Mouse (Mus musculus) lung, postnatal 0 days (tissue): ENCODE measurements around the gene Setdb1. TPM values are rescaled to one million over a fixed set of nuclear protein-coding genes. Genes with fewer than 3 reads are reported as not detected.

ENCODE experiments used
- ATAC-seq: fragments of 200-750 bp; cut with Nextera tagmentation; 2 replicates; pipeline ENCODE4 v1.8.0; 2017; ENCODE audit warnings: moderate library complexity
- DNase-seq: peaks from one replicate; pipeline ENCODE4 v3.0.0-alpha.2; 2016; ENCODE audit warnings: low spot score
- H3K27ac ChIP-seq: fragments of 300-500 bp; sonication (generic); 2 replicates; pipeline ENCODE4 v1.5.1; 2014; ENCODE audit warnings: antibody characterized with exemption, mild to moderate bottlenecking, low read length, mixed read lengths
- H3K27me3 ChIP-seq: fragments of 300-500 bp; sonication (generic); replicated peaks from 2 replicates; pipeline ENCODE4 v1.6.1; 2014; ENCODE audit warnings: low read length, mixed read lengths; ENCODE audit not compliant: insufficient read depth
- H3K36me3 ChIP-seq: fragments of 300-500 bp; sonication (generic); 2 replicates; pipeline ENCODE4 v1.6.1; 2014; ENCODE audit warnings: low read length, mixed read lengths; ENCODE audit not compliant: insufficient read depth
- H3K4me1 ChIP-seq: fragments of 300-500 bp; sonication (generic); 2 replicates; pipeline ENCODE4 v1.6.1; 2014; ENCODE audit warnings: antibody characterized with exemption, low read depth, low read length, mixed read lengths; ENCODE audit not compliant: insufficient read depth
- H3K4me2 ChIP-seq: fragments of 300-500 bp; sonication (generic); replicated peaks from 2 replicates; pipeline ENCODE4 v1.6.1; 2014; ENCODE audit warnings: low read depth, mild to moderate bottlenecking, low read length, moderate library complexity, mixed read lengths
- H3K4me3 ChIP-seq: fragments of 300-500 bp; sonication (generic); 2 replicates; pipeline ENCODE4 v1.5.1; 2014; ENCODE audit warnings: low read depth, low read length
- H3K9ac ChIP-seq: fragments of 300-500 bp; sonication (generic); replicated peaks from 2 replicates; pipeline ENCODE4 v1.6.1; 2014; ENCODE audit warnings: low read depth, mild to moderate bottlenecking
- H3K9me3 ChIP-seq: fragments of 300-500 bp; sonication (generic); 2 replicates; pipeline ENCODE4 v1.6.1; 2016; ENCODE audit warnings: low read length, mixed read lengths
- CTCF ChIP-seq: IDR thresholded peaks from 2 replicates; pipeline ENCODE4 v1.5.1; 2016; ENCODE audit warnings: antibody characterized with exemption, mild to moderate bottlenecking
- EP300 ChIP-seq: IDR thresholded peaks from 2 replicates; pipeline ENCODE4 v1.6.1; 2016; ENCODE audit warnings: antibody characterized with exemption, mild to moderate bottlenecking, control low read depth
- WGBS: fragments of 180-500 bp; shearing (Covaris S2); extraction: QIAGEN DNeasy Blood & Tissue Kit; methylation state at CpG from one replicate; pipeline ENCODE4 v1.1.7; 2014; 5-methylcytosine and 5-hydroxymethylcytosine counted together
- polyA plus RNA-seq: library from polyadenylated mRNA; unstranded; fragments of >200 nt; fragmentation: Nextera tagmentation; extraction: Ambion mirVana; gene quantifications from 2 replicates; pipeline ENCODE4 v1.2.1, GENCODE M21; 2015

Setdb1 gene
- polyA plus RNA-seq, 1 experiment from 2014 or later = 11.5 TPM

- TF ChIP-seq EP300 (no peak), CTCF (no peak)
These were observed 66.0 kb downstream of the Setdb1 start for GRCm38 (mm10) chr3:95291041-95291440.

DNA sequence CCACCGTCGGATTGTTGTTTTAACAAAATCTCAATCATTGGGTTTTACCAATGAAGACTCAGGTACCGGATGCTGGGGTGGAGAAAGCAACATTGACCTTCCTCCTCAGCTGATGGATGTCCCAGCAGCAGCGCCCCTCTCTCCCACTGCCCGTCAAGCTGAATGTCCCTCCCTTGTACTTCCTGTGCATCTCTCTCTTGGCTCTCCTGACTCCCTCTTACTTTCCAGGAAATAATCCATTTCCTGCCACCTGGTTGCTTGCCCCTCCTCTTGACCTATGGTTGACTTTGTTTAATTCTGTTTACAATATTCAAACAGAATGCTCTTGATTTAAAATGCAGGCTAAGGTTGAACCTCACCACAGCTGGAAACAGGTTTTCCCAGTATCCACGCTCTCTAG is 66.8 kb downstream of the Setdb1 start:
- H3K27ac ChIP-seq = no peak overlapping the region
- peaks cover 13% of the 10 kb centered on the region; the same call in 1 of the 2 replicates for H3K4me1 ChIP-seq
- WGBS = 55% methylated on average over 6 of the region's 6 CpGs
- H3K9ac ChIP-seq = no peak overlapping the region
- H3K27me3 ChIP-seq = no peaks in the 10 kb centered on the region
- H3K4me2 ChIP-seq = no peak overlapping the region
- no peak for DNase-seq
- no peak for ATAC-seq
- H3K9me3 ChIP-seq = no peaks in the 10 kb centered on the region
- H3K36me3 ChIP-seq = peaks cover 36% of the 10 kb centered on the region; the same call in 1 of the 2 replicates
- H3K4me3 ChIP-seq = no peak overlapping the region
- TF ChIP-seq EP300 = no peak
- TF ChIP-seq CTCF = no peak

More at GRCm38 (mm10) chr3:95291041-95291440, 66.0 kb downstream of the Setdb1 start:
- Histone ChIP-seq H3K27me3 (no peaks in the 10 kb centered on the region), H3K27ac (no peak overlapping the region), H3K9me3 (no peaks in the 10 kb centered on the region), H3K9ac (no peak overlapping the region), H3K4me3 (no peak overlapping the region), H3K36me3 (peaks cover 36% of the 10 kb centered on the region; the same call in 1 of the 2 replicates), H3K4me1 (peaks cover 8% of the 10 kb centered on the region; the same call in 1 of the 2 replicates), H3K4me2 (no peak overlapping the region)
- no peak for DNase-seq
- WGBS = 86% methylated on average over 4 of the region's 4 CpGs
- no peak for ATAC-seq

DNA sequence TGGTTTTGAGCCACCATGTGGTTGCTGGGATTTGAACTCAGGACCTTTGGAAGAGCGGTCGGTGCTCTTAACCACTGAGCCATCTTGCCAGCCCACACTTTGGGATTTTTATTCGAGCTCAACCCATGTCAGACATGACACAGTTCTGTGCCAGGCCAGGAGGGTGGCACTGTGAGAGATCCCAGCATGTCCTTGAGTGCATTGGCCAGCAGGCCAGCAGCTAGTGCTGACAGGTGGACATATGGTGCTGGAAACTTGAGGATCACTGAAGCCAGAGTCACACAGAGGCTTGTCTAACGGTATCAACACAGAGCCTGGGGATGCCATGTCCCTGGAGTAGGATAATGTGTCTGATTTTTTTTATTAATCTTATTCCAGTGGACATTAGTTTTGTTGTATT is 67.6 kb downstream of the Setdb1 start:
- Histone ChIP-seq H3K36me3 (peaks cover 30% of the 10 kb centered on the region; the same call in 1 of the 2 replicates), H3K27ac (no peak overlapping the region), H3K4me1 (peaks cover 13% of the 10 kb centered on the region; the same call in 1 of the 2 replicates), H3K27me3 (no peaks in the 10 kb centered on the region), H3K9ac (no peak overlapping the region), H3K9me3 (no peaks in the 10 kb centered on the region), H3K4me2 (no peak overlapping the region), H3K4me3 (no peak overlapping the region)
- 88% methylated on average over 4 of the region's 4 CpGs for WGBS
- no peak for DNase-seq
- no peak for ATAC-seq
- TF ChIP-seq CTCF (no peak), EP300 (no peak)

GRCm38 (mm10) chr3:95287541-95287940 is 69.5 kb downstream of the Setdb1 start:
- 88% methylated on average over 3 of the region's 3 CpGs for WGBS
- no peaks in the 10 kb centered on the region for H3K27me3 ChIP-seq
- no peak overlapping the region for H3K9ac ChIP-seq
- ATAC-seq = no peak
- H3K36me3 ChIP-seq = peaks cover 20% of the 10 kb centered on the region; the same call in 1 of the 2 replicates
- H3K9me3 ChIP-seq = no peaks in the 10 kb centered on the region
- DNase-seq = no peak
- peaks cover 19% of the 10 kb centered on the region; the same call in 1 of the 2 replicates for H3K4me1 ChIP-seq
- H3K4me3 ChIP-seq = no peak overlapping the region
- TF ChIP-seq CTCF (no peak), EP300 (no peak)
- no peak overlapping the region for H3K27ac ChIP-seq
- H3K4me2 ChIP-seq = no peak overlapping the region

DNA sequence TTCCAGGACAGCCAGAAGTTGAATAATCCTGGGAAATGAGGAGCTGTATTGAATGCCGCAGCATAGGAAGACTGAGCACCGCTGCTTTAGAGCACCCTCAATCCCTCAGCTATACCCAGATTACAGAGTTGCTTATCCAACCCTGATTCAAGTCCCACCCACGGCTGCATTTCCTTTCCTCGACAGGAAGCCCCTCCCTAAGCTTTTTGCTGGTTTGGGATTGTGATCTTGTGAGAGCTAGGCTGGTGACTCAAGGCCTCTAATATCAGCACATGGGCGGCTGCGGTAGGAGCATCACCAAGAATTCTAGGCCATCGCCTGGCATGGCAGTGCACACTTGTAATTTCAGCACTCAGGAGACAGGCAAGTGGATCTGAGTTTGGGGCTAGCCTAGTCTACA is 70.5 kb downstream of the Setdb1 start:
- Histone ChIP-seq H3K4me1 (peaks cover 19% of the 10 kb centered on the region; the same call in 1 of the 2 replicates), H3K4me2 (no peak overlapping the region), H3K27ac (peak overlapping the region; percentile 35; the same call in 1 of the 2 replicates), H3K36me3 (peaks cover 20% of the 10 kb centered on the region; the same call in 1 of the 2 replicates), H3K9me3 (no peaks in the 10 kb centered on the region), H3K4me3 (no peak overlapping the region), H3K27me3 (no peaks in the 10 kb centered on the region), H3K9ac (no peak overlapping the region)
- TF ChIP-seq EP300 (peak; percentile 64), CTCF (no peak)
- ATAC-seq = no peak
- peak; percentile 48 for DNase-seq
- 67% methylated on average over 7 of the region's 7 CpGs for WGBS

DNA sequence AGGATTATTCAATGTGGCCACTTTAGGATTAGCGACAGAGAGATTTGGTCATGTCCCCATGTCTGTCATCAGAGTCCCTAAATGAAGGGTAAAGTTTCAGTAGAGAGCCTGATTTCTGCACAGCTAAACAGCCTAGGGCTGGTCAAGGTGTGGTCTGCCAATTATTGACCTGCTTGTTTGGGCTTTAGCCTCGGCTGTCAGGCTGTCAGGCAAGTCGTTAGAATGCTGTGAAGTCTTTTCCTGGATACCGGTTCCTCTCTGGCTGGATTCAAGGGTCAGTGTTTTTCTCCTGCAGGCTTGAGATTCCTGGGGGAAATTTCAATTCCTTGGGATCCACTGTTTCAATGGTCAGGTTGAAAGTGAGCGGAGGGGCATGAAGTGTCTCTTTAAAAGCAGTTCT is 71.0 kb downstream of the Setdb1 start:
- DNase-seq = no peak
- no peak for ATAC-seq
- Histone ChIP-seq H3K9ac (no peak overlapping the region), H3K9me3 (no peaks in the 10 kb centered on the region), H3K4me3 (no peak overlapping the region), H3K27me3 (no peaks in the 10 kb centered on the region), H3K4me2 (no peak overlapping the region), H3K36me3 (peaks cover 18% of the 10 kb centered on the region; the same call in 1 of the 2 replicates), H3K27ac (peak overlapping the region; percentile 35; the same call in 1 of the 2 replicates), H3K4me1 (peaks cover 19% of the 10 kb centered on the region; the same call in 1 of the 2 replicates)
- TF ChIP-seq CTCF (no peak), EP300 (no peak)
- WGBS = 52% methylated on average over 5 of the region's 5 CpGs
